Mouse (Mus musculus) stomach, postnatal 0 days (tissue): ENCODE data around the gene Smarcb1. TPM values are rescaled to one million over a fixed set of nuclear protein-coding genes. Genes with fewer than 3 reads are reported as not detected.

ENCODE experiments used
- ATAC-seq: fragments of 200-750 bp; cut with Nextera tagmentation; 2 replicates; pipeline ENCODE4 v1.8.0; 2017; ENCODE audit not compliant: low FRiP score, low TSS enrichment
- DNase-seq: peaks from one replicate; pipeline ENCODE4 v3.0.0-alpha.2; 2016; ENCODE audit warnings: low spot score
- H3K27ac ChIP-seq: fragments of 300-500 bp; sonication (generic); replicated peaks from 2 replicates; pipeline ENCODE4 v1.5.1; 2014; ENCODE audit warnings: mild to moderate bottlenecking, control low read depth
- H3K27me3 ChIP-seq: fragments of 300-500 bp; sonication (generic); 2 replicates; pipeline ENCODE4 v1.6.1; 2014; ENCODE audit warnings: low read length; ENCODE audit not compliant: control insufficient read depth, insufficient read depth
- H3K36me3 ChIP-seq: fragments of 300-500 bp; sonication (generic); 2 replicates; pipeline ENCODE4 v1.6.1; 2014; ENCODE audit warnings: low read length, mixed read lengths; ENCODE audit not compliant: control insufficient read depth, insufficient read depth
- H3K4me1 ChIP-seq: fragments of 300-500 bp; sonication (generic); replicated peaks from 2 replicates; pipeline ENCODE4 v1.6.1; 2014; ENCODE audit warnings: antibody characterized with exemption; ENCODE audit not compliant: control insufficient read depth, insufficient read depth
- H3K4me2 ChIP-seq: fragments of 300-500 bp; sonication (generic); replicated peaks from 2 replicates; pipeline ENCODE4 v1.6.1; 2014; ENCODE audit warnings: low read depth, mild to moderate bottlenecking, control low read depth, moderate library complexity
- H3K4me3 ChIP-seq: fragments of 300-500 bp; sonication (generic); 2 replicates; pipeline ENCODE4 v1.5.1; 2014; ENCODE audit warnings: low read depth, low read length, control low read depth
- H3K9ac ChIP-seq: fragments of 300-500 bp; sonication (generic); 2 replicates; pipeline ENCODE4 v1.6.1; 2014; ENCODE audit warnings: mild to moderate bottlenecking, low read length, control low read depth, mixed read lengths
- H3K9me3 ChIP-seq: fragments of 300-500 bp; sonication (generic); 2 replicates; pipeline ENCODE4 v1.6.1; 2016; ENCODE audit warnings: low read length; ENCODE audit not compliant: control insufficient read depth
- CTCF ChIP-seq: IDR thresholded peaks from 2 replicates; pipeline ENCODE4 v1.5.1; 2016; ENCODE audit warnings: antibody characterized with exemption, low read depth, mild to moderate bottlenecking, moderate library complexity
- EP300 ChIP-seq: optimal IDR thresholded peaks from 2 replicates; pipeline ENCODE3; 2016; ENCODE audit warnings: antibody characterized with exemption
- WGBS: fragments of 180-500 bp; shearing (Covaris S2); extraction: QIAGEN DNeasy Blood & Tissue Kit; methylation state at CpG from one replicate; pipeline ENCODE4 v1.1.7; 2014; 5-methylcytosine and 5-hydroxymethylcytosine counted together
- polyA plus RNA-seq: library from polyadenylated mRNA; unstranded; fragments of >200 nt; fragmentation: Nextera tagmentation; extraction: Ambion mirVana; gene quantifications from 2 replicates; pipeline ENCODE4 v1.2.1, GENCODE M21; 2015

The Smarcb1 gene
- polyA plus RNA-seq, 1 experiment from 2014 or later = 81.9 TPM

- WGBS = 28% methylated on average over 3 of the region's 3 CpGs
- Histone ChIP-seq H3K27ac (no peak overlapping the region), H3K36me3 (no peaks in the 10 kb centered on the region), H3K4me3 (no peak overlapping the region), H3K9ac (no peak overlapping the region), H3K4me1 (no peaks in the 10 kb centered on the region), H3K9me3 (no peaks in the 10 kb centered on the region), H3K27me3 (no peaks in the 10 kb centered on the region), H3K4me2 (no peak overlapping the region)
- DNase-seq (no peak), ATAC-seq (no peak)
- no peak for TF ChIP-seq EP300
- no peak for TF ChIP-seq CTCF
Measured at GRCm38 (mm10) chr10:75848382-75848781, 73.0 kb downstream of the Smarcb1 start.

Other genes starting within 250 kb of the Smarcb1 start
- gene Cabin1, start 157.3 kb downstream of the Smarcb1 start, polyA plus RNA-seq = 13.9 and 14.7 TPM in 2 replicates
- 64.1 and 68.4 TPM in 2 replicates for gene Ddt, start 148.2 kb downstream of the Smarcb1 start, polyA plus RNA-seq
- gene Gm20441, start 140.7 kb downstream of the Smarcb1 start, polyA plus RNA-seq = 0.16 and 0.64 TPM in 2 replicates
- gene Gstt3, start 140.2 kb downstream of the Smarcb1 start, polyA plus RNA-seq = 72.6 and 77.8 TPM in 2 replicates
- gene Gstt1, start 123.0 kb downstream of the Smarcb1 start, polyA plus RNA-seq = 16.1 and 19.7 TPM in 2 replicates
- gene Gstt4, start 99.1 kb downstream of the Smarcb1 start, polyA plus RNA-seq = not detected in 2 replicates
- 77.4 and 81.0 TPM in 2 replicates for gene Gstt2, start 84.2 kb downstream of the Smarcb1 start, polyA plus RNA-seq
- 805 and 984 TPM in 2 replicates for gene Mif, start 61.4 kb downstream of the Smarcb1 start, polyA plus RNA-seq
- 23.6 and 32.3 TPM in 2 replicates for gene Derl3, start 28.2 kb downstream of the Smarcb1 start, polyA plus RNA-seq
- gene Chchd10, start 11.5 kb upstream of the Smarcb1 start, polyA plus RNA-seq = 232 and 235 TPM in 2 replicates
- gene Mmp11, start 14.9 kb upstream of the Smarcb1 start, polyA plus RNA-seq = 9.9 and 14.6 TPM in 2 replicates
- gene Gm867, start 19.1 kb upstream of the Smarcb1 start, polyA plus RNA-seq = 0.22 TPM in 1 of 2 replicates, not detected in the other
- gene Vpreb3, start 21.4 kb upstream of the Smarcb1 start, polyA plus RNA-seq = 0.16 and 0.22 TPM in 2 replicates
- gene Gm5134, start 32.9 kb upstream of the Smarcb1 start, polyA plus RNA-seq = not detected in 2 replicates
- 5.7 and 6.1 TPM in 2 replicates for gene Zfp280b, start 111.0 kb upstream of the Smarcb1 start, polyA plus RNA-seq
- 0.04 and 0.06 TPM in 2 replicates for gene Slc5a4b, start 189.3 kb upstream of the Smarcb1 start, polyA plus RNA-seq
- gene Slc5a4a, start 225.8 kb upstream of the Smarcb1 start, polyA plus RNA-seq = not detected in 2 replicates